Mouse (Mus musculus) megakaryocyte-erythroid progenitor cell, adult 5 weeks (primary cell): ENCODE measurements around the gene Gm10134. TPM values are rescaled to one million over a fixed set of nuclear protein-coding genes. Genes with fewer than 3 reads are reported as not detected.

Source experiments
- polyA plus RNA-seq: library from polyadenylated mRNA; stranded (reverse); fragments of >175 nt; gene quantifications from 2 replicates; pipeline ENCODE4 v1.2.3, GENCODE M21; 2012

Gene Gm10134
- polyA plus RNA-seq = not detected in 2 replicates

GRCm38 (mm10) chr2:28505795-28506194 lies at the start of gene Gm10134:
Gene Gm10134 (plus strand): TSS chr2:28506095.

GRCm38 (mm10) chr2:28465836-28466518 lies 39.9 kb upstream of the Gm10134 start, which contains the start of gene 1700007K13Rik:
Gene 1700007K13Rik (minus strand): TSS chr2:28466332.

GRCm38 (mm10) chr2:28467860-28468485 lies 37.9 kb upstream of the Gm10134 start, which contains the start of gene Mrps2:
Gene Mrps2 (plus strand): TSS chr2:28468066.

GRCm38 (mm10) chr2:28496671-28497070 lies 9.2 kb upstream of the Gm10134 start, which contains the start of gene Gbgt1:
Gene Gbgt1 (plus strand): TSS chr2:28496891.

GRCm38 (mm10) chr2:28512798-28513401 lies 7.0 kb downstream of the Gm10134 start, which contains the start of gene Ralgds:
Gene Ralgds (plus strand): TSS chr2:28513125.

Other genes starting within 250 kb of the Gm10134 start
- gene Ppp1r26, start 59.3 kb upstream of the Gm10134 start, polyA plus RNA-seq = 1.3 and 2.3 TPM in 2 replicates
- gene 1700007K13Rik, start 39.8 kb upstream of the Gm10134 start, polyA plus RNA-seq = 0.38 TPM in 1 of 2 replicates, not detected in the other
- 34.9 and 39.3 TPM in 2 replicates for gene Mrps2, start 38.0 kb upstream of the Gm10134 start, polyA plus RNA-seq
- not detected in 2 replicates for gene Gbgt1, start 9.2 kb upstream of the Gm10134 start, polyA plus RNA-seq
- gene Ralgds, start 7.0 kb downstream of the Gm10134 start, polyA plus RNA-seq = 10.8 and 16.0 TPM in 2 replicates
- 0.12 TPM in 1 of 2 replicates, not detected in the other for gene Cel, start 57.3 kb downstream of the Gm10134 start, polyA plus RNA-seq
- gene Gtf3c5, start 77.7 kb downstream of the Gm10134 start, polyA plus RNA-seq = 18.7 and 24.3 TPM in 2 replicates
- gene Gfi1b, start 115.9 kb downstream of the Gm10134 start, polyA plus RNA-seq = 76.4 and 100 TPM in 2 replicates
- gene Tsc1, start 135.1 kb downstream of the Gm10134 start, polyA plus RNA-seq = 2.4 and 4.5 TPM in 2 replicates
- 0.21 and 0.43 TPM in 2 replicates for gene Spaca9, start 193.6 kb downstream of the Gm10134 start, polyA plus RNA-seq
- gene Ak8, start 194.1 kb downstream of the Gm10134 start, polyA plus RNA-seq = 0.23 and 0.36 TPM in 2 replicates